Comparison of ENCODE assay signal across 8 mouse cellular contexts in genomic region chr2:18393022-18393519, GRCm38 (mm10). TPM values are rescaled to one million over a fixed set of nuclear protein-coding genes. Genes with fewer than 3 reads are reported as not detected.
A peak's percentile ranks its signal among the peaks of the same experiment; 100 is the strongest.
DNase-seq lines count a peak whose midpoint lies in the region; ATAC-seq and TF ChIP-seq lines count a peak whose summit lies in the region.

No protein-coding gene starts in this region.

- peak overlapping the region; percentile 78 for H3K4me2 ChIP-seq in lung, postnatal 0 days (replicated peaks; ENCODE audit: low read depth, low read length)
- peak overlapping the region; percentile 72 for H3K4me2 ChIP-seq in embryonic facial prominence, embryonic 12.5 days (replicated peaks)
- H3K4me2 ChIP-seq in intestine, embryonic 15.5 days (replicated peaks): peak overlapping the region; percentile 59
- peak overlapping the region; percentile 66 for H3K4me2 ChIP-seq in neural tube, embryonic 15.5 days

- peak overlapping the region; percentile 84; the same call in 1 of the 2 replicates for H3K4me3 ChIP-seq in lung, postnatal 0 days (ENCODE audit: low read depth, low read length)
- peak overlapping the region; percentile 87 for H3K4me3 ChIP-seq in embryonic facial prominence, embryonic 12.5 days
- peak overlapping the region; percentile 88 for H3K4me3 ChIP-seq in intestine, embryonic 15.5 days (replicated peaks)
- H3K4me3 ChIP-seq in neural tube, embryonic 15.5 days (replicated peaks): peak overlapping the region; percentile 93

- TF ChIP-seq EP300 in lung, postnatal 0 days (IDR thresholded peaks at IDR 0.05): no peak

- 0 out of 2 replicates have a peak, but pooled peaks have one; percentile 6 for TF ChIP-seq CTCF in lung, postnatal 0 days (IDR thresholded peaks at IDR 0.05)

- H3K4me1 ChIP-seq in lung, postnatal 0 days (ENCODE audit: insufficient read depth, low read depth, low read length): no peaks in the 10 kb centered on the region
- H3K4me1 ChIP-seq in embryonic facial prominence, embryonic 12.5 days: no peaks in the 10 kb centered on the region; the same call in 1 of the 2 replicates
- H3K4me1 ChIP-seq in intestine, embryonic 15.5 days (replicated peaks): no peaks in the 10 kb centered on the region
- H3K4me1 ChIP-seq in neural tube, embryonic 15.5 days: peaks cover 20% of the 10 kb centered on the region

- no peak for DNase-seq in lung, postnatal 0 days (ENCODE audit: low spot score)
- no peak for DNase-seq in lung, adult 18-20 months
- DNase-seq in layer of hippocampus, postnatal 25 days (ENCODE audit: extremely low spot score in 1 of 2, low spot score in 1 of 2): no peak
- DNase-seq in frontal cortex, postnatal 25 days (ENCODE audit: low spot score in 2 of 2): no peak

- H3K9ac ChIP-seq in lung, postnatal 0 days (replicated peaks; ENCODE audit: low read depth): no peak overlapping the region
- H3K9ac ChIP-seq in embryonic facial prominence, embryonic 12.5 days: peak overlapping the region; percentile 88; the same call in 1 of the 2 replicates
- H3K9ac ChIP-seq in intestine, embryonic 15.5 days: peak overlapping the region; percentile 87; the same call in 1 of the 2 replicates
- H3K9ac ChIP-seq in neural tube, embryonic 15.5 days (replicated peaks): peak overlapping the region; percentile 89

- no peaks in the 10 kb centered on the region for H3K9me3 ChIP-seq in lung, postnatal 0 days (ENCODE audit: low read length)
- no peaks in the 10 kb centered on the region for H3K9me3 ChIP-seq in embryonic facial prominence, embryonic 12.5 days
- no peaks in the 10 kb centered on the region for H3K9me3 ChIP-seq in intestine, embryonic 15.5 days
- H3K9me3 ChIP-seq in neural tube, embryonic 15.5 days (replicated peaks): no peaks in the 10 kb centered on the region

- no peak for ATAC-seq in lung, postnatal 0 days
- no peak for ATAC-seq in embryonic facial prominence, embryonic 12.5 days (ENCODE audit: insufficient number of reproducible peaks, insufficient read depth, low FRiP score, low TSS enrichment)
- ATAC-seq in intestine, embryonic 15.5 days: peak; percentile 4; the same call in 1 of the 2 replicates
- ATAC-seq in neural tube, embryonic 15.5 days (ENCODE audit: low FRiP score): peak; percentile 38
- ATAC-seq in frontal cortex, adult (ENCODE audit: low TSS enrichment): no peak

- 73% methylated on average over 2 of the region's 2 CpGs for WGBS in lung, postnatal 0 days
- 61% methylated on average over 2 of the region's 2 CpGs for WGBS in embryonic facial prominence, embryonic 12.5 days
- WGBS in intestine, embryonic 15.5 days: 73% methylated on average over 2 of the region's 2 CpGs
- WGBS in neural tube, embryonic 15.5 days: 55% methylated on average over 2 of the region's 2 CpGs

- H3K36me3 ChIP-seq in lung, postnatal 0 days (ENCODE audit: insufficient read depth, low read length): no peaks in the 10 kb centered on the region
- no peaks in the 10 kb centered on the region for H3K36me3 ChIP-seq in embryonic facial prominence, embryonic 12.5 days
- no peaks in the 10 kb centered on the region for H3K36me3 ChIP-seq in intestine, embryonic 15.5 days
- no peaks in the 10 kb centered on the region for H3K36me3 ChIP-seq in neural tube, embryonic 15.5 days

- no peaks in the 10 kb centered on the region for H3K27me3 ChIP-seq in lung, postnatal 0 days (replicated peaks; ENCODE audit: insufficient read depth, low read length)
- H3K27me3 ChIP-seq in embryonic facial prominence, embryonic 12.5 days: no peaks in the 10 kb centered on the region
- no peaks in the 10 kb centered on the region for H3K27me3 ChIP-seq in intestine, embryonic 15.5 days (replicated peaks)
- H3K27me3 ChIP-seq in neural tube, embryonic 15.5 days (replicated peaks): no peaks in the 10 kb centered on the region

- H3K27ac ChIP-seq in lung, postnatal 0 days (ENCODE audit: low read length): peak overlapping the region; percentile 39; the same call in 1 of the 2 replicates
- H3K27ac ChIP-seq in embryonic facial prominence, embryonic 12.5 days: peak overlapping the region; percentile 98
- H3K27ac ChIP-seq in intestine, embryonic 15.5 days: peak overlapping the region; percentile 97
- H3K27ac ChIP-seq in neural tube, embryonic 15.5 days (replicated peaks): peak overlapping the region; percentile 99

RNA-seq across cellular contexts. Expression of gene Dnajc1, which starts 0.4 kb away (rescaled TPM):
- 47.5 and 54.4 TPM in 2 replicates for polyA plus RNA-seq in lung, postnatal 0 days (2015; fragmentation: Nextera tagmentation; extraction: Ambion mirVana)
- polyA plus RNA-seq in embryonic facial prominence, embryonic 12.5 days (2016; fragmentation: Nextera tagmentation; extraction: Ambion mirVana): 39.1 and 39.7 TPM in 2 replicates
- polyA plus RNA-seq in intestine, embryonic 15.5 days (2015; fragmentation: Nextera tagmentation; extraction: Ambion mirVana): 30.1 and 31.6 TPM in 2 replicates
- 22.6 and 25.3 TPM in 2 replicates for polyA plus RNA-seq in neural tube, embryonic 15.5 days (2015; fragmentation: Nextera tagmentation; extraction: Ambion mirVana)
- 10 to 100 TPM; 20.7 to 23.9 TPM for total RNA-seq in layer of hippocampus, postnatal 25 days (2021)

Comparison
In these comparisons a context has a peak if more than half of its experiments do, and no peak if none do; other contexts are left out.
1. ATAC-seq: peak in intestine, embryonic 15.5 days (single experiment) and neural tube, embryonic 15.5 days (single experiment); none in lung, postnatal 0 days (single experiment), embryonic facial prominence, embryonic 12.5 days (single experiment) and frontal cortex, adult (single experiment).
2. H3K27ac ChIP-seq: peak in every context shown above with its lines; median percentile 99 in neural tube, embryonic 15.5 days; 98 in embryonic facial prominence, embryonic 12.5 days; 97 in intestine, embryonic 15.5 days; 39 in lung, postnatal 0 days.
3. Peak in every context shown above with its lines, with median percentiles within 50 percentile points of each other: H3K4me2 ChIP-seq and H3K4me3 ChIP-seq.